Mouse (Mus musculus) heart, adult 8-10 months (tissue): ENCODE data around the gene Mcm5. TPM values are rescaled to one million over a fixed set of nuclear protein-coding genes. Genes with fewer than 3 reads are reported as not detected.

Experiments
- DNase-seq: peaks from one replicate; pipeline ENCODE4 v3.0.0; 2022; ENCODE audit warnings: low spot score
- total RNA-seq, 4 experiments: library from RNA; stranded (reverse); gene quantifications; 2 replicates each; pipeline ENCODE4 v1.2.4; 2022

The Mcm5 gene
- total RNA-seq, 4 experiments from 2014 or later, result 3.6 to 4.1 (median 4.0) TPM

GRCm38 (mm10) chr8:75169363-75169762 is 60.0 kb downstream of the Mcm5 start:
- no peak for DNase-seq

GRCm38 (mm10) chr8:75172009-75172685 is 62.8 kb downstream of the Mcm5 start:
- no peak for DNase-seq

Other genes with a start within 250 kb of the Mcm5 start
- not detected for gene Isx, start 236.4 kb upstream of the Mcm5 start, total RNA-seq
- 10 to 100 TPM; 12.7 to 16.8 (median 13.5) TPM for gene Hmgxb4, start 116.2 kb upstream of the Mcm5 start, total RNA-seq
- 10 to 100 TPM; 57.4 to 72.0 (median 64.0) TPM for gene Tom1, start 75.9 kb upstream of the Mcm5 start, total RNA-seq
- gene Hmox1, start 15.9 kb upstream of the Mcm5 start, total RNA-seq, result 10 to 100 TPM in 1 of 4 experiments, 1 to 10 TPM in 3; 7.7 to 10.2 (median 9.1) TPM
- 10 to 100 TPM in 1 of 4 experiments, 1 to 10 TPM in 3; 4.2 to 11.3 (median 6.2) TPM for gene Rasd2, start 104.4 kb downstream of the Mcm5 start, total RNA-seq